Mouse (Mus musculus): ENCODE measurements at regions not wholly inside any gene's neighbourhood (a gene's known extent, or its start where the extent isn't known, plus 50 kb on each side); places are given as distances from the start of the nearest gene placed in this dataset.
"Not testable (repeated sequence)": the region's sequence is repeated elsewhere in the genome, so short reads cannot be mapped to it uniquely, and the experiment has no call there.

- DNase-seq = no peak
Observed at GRCm38 (mm10) chr3:22815842-22816241, 739.4 kb downstream of the Tbl1xr1 start.

DNA sequence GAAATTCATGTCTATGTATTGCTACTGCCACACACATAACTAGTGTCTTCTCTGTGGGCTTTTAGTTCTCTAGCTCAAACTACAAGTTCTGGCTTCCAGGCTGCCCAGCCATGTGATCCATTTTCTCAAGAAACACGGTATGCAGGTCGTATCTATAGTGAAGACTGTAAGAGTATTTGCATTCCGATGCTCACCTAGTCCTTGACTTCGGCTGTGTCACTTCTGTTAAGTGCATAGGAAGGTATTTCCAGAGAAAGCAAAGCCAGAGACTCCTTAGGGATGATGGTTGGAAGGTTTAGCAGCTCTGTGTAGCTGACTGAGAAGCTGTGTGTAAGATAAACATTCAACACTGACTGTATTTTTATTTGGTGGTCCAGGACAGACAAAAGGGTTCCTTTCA is 750.0 kb downstream of the Tbl1xr1 start:
- no peak for DNase-seq

DNA sequence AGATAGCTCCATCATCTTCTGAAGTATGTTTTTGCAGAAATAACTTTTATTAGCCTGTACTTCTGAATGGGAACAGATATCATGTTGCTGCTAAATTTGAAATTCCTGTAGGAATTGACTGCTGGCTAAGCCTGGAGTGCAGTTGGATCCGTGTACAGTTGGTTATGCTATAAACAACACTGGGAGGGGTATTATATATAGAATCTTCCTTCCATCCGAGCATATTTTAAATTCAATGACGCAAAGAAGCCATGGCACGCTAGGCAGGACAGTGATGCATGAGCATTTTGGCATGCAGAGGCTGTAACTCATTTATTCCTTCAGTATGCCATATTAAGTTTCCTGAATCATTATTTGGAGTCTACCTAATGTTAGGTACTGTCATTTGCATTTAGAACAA is 762.5 kb downstream of the Tbl1xr1 start:
- DNase-seq = no peak

- no peak for DNase-seq
Observed at GRCm38 (mm10) chr3:22850474-22850873, 774.0 kb downstream of the Tbl1xr1 start.

DNA sequence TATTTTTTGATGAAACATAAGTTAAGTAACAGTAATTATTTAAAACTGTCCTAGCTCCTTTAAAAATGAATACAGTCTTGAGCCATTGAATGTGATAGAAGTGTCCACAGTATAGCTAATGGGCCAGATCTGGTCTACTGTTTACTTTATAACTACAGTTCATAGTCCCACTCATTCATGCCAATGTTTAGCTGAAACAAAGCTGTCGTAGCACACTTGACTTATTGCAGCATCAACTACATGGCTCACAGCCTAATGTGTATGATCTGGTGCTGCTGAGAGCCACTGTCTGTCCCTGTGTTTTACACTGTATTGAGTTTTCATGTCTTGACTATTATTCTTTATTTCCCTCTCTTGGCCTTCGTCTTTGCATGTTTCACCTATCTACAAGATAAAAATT is 787.1 kb downstream of the Tbl1xr1 start:
- no peak for DNase-seq

DNA sequence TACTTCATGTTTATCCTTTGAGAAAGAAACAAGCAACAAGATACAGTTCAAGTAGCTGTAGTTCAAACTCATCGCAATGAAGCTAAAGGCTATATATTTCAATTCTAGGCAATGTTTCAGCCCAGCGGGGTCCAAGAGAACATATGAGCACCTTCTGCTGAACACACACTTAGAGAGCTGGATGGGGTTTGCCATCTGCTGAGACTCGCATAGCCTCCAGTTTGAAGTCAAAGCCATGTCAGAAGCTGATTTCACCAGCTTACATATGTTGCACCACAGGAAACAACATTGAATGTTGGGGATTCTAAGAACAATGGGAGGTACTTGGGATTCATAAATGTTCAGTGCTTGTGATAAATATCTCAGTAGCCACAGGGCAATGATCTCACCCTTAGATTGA is 801.4 kb downstream of the Tbl1xr1 start:
- DNase-seq = no peak

DNA sequence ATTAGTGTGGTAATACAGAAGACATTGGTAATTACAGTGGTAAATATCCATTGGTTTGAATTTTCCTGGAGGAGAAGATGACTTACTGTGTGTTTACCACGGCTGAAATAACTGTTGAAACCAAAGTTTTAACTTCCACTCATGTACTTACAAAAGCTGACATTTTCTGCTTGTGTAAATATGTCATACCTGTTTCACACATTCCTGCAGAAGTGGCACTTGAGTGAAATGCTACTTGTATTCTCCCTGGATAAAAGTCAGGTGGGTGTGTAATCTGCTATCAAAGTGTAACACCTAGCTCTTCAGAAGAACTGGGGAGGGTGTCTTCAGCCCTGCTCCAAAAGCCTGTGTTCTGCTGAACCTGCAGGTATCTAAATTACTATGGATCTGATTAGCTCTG is 816.3 kb downstream of the Tbl1xr1 start:
- peak; percentile 9 for DNase-seq

DNA sequence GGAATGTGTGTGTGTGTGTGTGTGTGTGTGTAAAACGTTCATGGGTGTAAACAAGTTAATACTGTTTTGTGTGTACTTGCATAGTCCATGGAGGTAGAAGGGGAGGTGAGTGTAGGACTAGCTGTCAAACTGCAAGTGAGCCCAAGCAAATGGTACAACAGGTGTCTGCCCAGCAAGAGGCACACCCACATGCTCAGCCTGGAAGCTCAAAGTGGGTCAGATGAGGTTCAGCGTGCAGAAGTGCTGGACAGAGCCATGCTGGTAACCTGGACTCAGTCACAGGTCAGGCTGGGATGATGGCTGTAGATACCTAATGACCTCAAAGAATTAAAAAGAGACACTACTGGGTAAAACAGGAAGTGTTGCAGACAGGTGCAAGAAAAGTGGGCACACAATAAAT is 821.2 kb downstream of the Tbl1xr1 start:
- DNase-seq = no peak

- DNase-seq = no peak
Observed at GRCm38 (mm10) chr3:22900966-22901365, 824.5 kb downstream of the Tbl1xr1 start.

DNA sequence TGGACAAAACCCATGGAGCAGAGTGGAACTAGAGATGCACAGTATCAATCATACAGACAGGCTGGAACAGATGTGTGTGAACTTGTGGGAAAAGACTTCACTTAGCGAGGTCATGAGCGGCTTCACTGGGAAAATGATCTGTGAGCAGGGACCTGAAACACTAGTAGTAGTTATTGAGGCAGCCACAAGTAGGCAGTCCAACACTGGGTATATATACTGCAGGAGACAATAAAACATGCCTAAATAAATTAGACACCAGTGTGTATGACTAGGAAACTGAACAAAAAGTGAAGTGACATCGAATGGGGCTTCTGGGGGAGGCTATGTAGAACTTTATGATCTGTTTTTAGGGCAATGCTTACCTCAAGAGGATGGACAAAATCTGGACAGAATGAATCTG is 852.5 kb downstream of the Tbl1xr1 start:
- DNase-seq = no peak

DNA sequence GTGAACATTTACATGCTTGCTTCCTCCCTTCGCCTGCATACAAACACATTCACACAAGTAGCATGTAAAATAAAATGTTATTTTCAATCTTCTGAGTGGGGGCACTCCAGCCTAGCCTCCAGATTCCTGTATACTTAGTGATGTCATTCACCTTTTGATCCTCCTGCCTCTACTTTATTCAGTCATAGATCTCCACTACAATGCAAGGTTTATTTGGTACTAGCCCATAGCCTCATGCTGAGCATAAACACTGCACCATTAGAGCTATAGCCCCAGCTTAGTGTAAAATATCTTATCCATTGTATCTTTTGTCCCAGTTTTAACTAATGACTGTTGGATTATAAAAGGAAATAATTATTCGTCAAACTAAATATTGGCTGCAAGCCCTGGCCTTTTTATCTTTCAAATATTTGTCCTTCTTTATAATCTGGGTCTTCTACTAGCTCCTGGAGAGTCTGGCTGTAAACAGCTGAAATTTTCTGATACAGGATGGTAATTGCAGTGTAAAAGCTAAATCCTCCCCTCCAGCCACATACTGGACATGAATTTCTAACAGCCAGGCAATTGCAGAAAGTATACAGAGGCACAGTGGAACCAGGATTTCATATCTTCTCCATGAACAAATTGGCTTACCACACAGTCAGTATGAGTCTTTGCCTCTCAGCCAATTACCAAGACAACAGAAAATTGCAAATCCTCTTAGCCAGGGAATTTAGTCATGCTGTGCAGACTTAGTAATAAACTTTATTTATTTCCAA is 853.5 kb downstream of the Tbl1xr1 start:
- no peak for DNase-seq

- DNase-seq = not testable (repeated sequence)
Observed at GRCm38 (mm10) chr3:22945646-22946045, 869.2 kb downstream of the Tbl1xr1 start.

- no peak for DNase-seq
Observed at GRCm38 (mm10) chr3:22947181-22947580, 870.7 kb downstream of the Tbl1xr1 start.

DNA sequence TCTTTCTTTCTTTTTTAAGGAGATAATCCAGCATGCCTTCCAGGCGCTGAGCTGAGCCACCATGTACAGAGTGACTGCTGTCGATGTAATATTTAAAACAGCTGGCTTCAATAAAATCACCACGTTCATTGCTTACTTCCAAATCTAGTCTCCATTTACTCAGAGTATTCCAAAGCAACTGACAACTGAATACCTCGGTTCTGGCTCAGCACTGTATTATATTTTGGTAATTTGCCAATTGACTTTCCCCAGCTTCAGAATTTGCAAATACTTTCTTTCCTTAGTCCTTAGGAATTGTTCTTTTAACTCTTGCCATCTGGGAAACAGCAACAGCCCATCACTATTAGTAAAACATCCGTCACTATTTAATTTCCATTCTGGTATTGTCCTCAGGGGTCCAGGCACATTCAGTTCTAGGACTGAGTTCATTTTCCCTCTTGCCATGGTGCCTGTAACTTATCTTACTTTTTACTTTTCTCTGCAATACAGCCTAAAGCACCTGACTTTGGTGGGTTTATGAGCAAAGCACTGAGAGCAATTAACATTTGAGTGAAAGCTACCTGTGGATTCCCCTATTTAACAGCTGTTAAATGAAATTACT is 871.8 kb downstream of the Tbl1xr1 start:
- DNase-seq = no peak

DNA sequence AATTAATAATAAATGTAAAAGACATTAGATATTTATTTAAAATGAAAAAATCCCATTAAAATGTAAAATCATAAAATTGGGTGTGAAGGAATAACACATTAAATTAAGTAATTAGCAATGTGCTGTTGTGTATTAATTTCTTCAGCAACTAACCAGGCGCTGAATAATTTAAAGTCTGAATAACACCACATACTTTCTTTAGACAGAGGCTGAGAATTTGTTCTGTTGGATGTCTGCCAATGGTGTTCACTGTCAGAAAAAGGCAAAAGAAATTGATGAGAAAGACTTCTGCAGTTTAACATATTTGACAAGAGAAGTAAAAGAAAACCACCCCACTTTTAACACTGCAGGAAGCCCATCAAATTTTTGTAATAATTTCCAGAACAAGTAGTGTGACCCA is 881.0 kb downstream of the Tbl1xr1 start:
- DNase-seq = no peak

DNA sequence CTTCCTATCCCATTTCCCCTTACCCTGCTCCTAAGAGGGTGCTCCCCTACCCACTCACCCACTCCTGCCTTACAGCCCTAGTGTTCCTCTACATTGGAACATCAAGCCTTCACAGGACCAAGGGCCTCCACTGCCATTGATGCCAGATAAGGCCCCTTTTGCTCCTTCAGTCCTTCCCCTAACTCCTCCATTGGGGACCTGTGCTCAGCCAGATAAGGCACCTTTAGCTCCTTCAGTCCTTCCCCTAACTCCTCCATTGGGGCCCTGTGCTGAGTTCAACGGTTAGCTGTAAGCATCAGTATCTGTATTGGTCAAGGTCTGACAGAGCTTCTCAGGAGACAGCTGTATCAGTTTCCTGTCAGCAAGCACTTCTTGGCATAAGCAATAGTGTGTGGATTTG is 896.2 kb downstream of the Tbl1xr1 start:
- DNase-seq = no peak

DNA sequence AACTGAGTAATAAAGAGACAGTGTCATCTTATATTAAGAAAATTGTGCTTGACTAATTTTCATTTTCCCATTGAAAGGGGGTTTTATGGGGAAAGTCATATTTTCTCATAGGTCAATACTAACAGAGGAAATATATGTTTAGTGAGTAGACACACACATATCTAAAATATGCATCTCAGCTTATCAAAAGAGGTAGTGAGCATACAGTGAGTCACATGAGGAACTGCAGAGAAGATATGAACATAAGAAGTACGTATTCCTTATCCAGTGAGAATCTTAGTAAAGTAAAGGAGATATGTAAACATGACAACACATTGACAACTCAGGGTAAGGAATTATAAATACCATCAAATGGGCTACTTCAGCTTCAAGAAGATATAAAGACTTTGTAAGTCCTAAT is 900.3 kb downstream of the Tbl1xr1 start:
- DNase-seq = no peak

DNA sequence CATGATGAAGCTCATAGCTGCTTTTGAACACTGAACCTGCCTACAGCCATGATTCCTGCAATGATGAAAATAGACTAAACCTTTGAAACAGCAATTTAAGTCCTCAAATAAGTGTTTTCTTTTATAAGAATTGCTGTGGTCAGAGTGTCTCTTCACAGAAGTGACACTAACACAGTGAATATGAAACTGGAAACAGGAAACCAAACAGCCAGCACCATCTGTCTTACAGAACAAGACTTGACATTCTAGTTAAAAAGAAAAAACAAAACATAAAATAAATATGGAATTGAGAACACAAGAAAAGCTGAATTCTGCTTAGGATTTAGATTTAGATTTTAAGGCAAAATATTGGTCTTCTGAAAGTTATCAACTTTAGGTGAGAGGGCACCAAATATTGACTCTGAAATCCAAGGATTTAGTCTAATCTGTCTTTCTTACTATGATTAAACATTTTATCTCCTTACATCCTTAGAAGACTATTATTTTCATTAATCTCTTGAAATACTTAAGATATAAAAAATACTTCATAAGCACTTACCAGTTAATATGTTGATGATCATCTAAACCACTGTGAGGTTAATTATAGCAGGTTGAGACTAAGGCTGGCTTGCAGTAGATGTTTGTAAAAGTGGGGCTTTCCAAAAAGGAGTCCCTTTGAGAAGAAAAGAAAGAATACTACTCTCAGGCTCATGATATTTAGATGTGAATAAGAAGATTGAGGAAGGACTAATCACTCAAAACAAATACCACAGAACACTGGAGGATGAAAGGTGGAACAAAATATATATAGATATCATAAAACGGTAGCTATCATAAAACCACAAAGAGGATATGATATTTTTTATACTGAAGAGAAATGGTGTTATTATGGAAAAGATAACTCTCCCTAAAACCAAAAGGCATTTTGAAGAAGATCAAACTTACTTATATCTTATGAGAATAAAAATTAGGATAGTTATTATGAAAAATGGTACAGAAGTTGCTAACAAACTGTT is 903.7 kb downstream of the Tbl1xr1 start:
- no peak for DNase-seq

GRCm38 (mm10) chr3:22982430-22982829 is 906.0 kb downstream of the Tbl1xr1 start:
- no peak for DNase-seq

DNA sequence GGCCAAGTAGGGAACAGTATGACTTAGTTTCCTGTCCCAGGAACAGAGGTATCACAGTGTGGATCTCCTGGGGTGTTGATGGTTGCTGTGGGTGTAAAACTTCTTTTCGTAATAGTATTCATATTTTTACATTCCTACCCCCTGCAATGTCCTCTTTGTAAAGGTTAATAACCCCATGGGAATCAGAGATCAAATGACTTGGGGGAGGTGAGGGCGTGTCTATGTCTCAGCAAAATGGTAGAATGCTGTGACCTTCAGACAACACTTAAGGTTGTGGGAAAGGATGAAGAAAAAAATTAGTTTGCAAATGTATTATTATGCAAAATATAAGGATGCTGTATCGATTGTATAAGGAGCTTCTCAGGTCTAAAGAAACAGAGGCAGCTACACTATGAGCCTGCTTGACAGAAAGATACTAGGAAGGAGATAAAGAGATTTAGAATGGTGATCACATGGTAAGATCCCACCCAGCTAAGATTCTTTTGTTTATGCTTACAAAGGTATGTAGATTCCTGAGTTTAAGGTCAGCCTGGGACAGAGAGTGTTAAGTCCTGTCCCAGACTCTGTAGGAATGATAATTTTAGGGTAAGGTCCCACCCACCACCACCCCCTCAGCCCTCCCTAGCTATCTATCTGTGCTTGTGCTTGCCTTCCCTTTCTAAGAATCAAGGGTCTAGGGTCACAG is 913.8 kb downstream of the Tbl1xr1 start:
- no peak for DNase-seq

GRCm38 (mm10) chr3:22995228-22995627 is 918.8 kb downstream of the Tbl1xr1 start:
- no peak for DNase-seq

- DNase-seq = no peak
Observed at GRCm38 (mm10) chr3:22995833-22996232, 919.4 kb downstream of the Tbl1xr1 start.

DNA sequence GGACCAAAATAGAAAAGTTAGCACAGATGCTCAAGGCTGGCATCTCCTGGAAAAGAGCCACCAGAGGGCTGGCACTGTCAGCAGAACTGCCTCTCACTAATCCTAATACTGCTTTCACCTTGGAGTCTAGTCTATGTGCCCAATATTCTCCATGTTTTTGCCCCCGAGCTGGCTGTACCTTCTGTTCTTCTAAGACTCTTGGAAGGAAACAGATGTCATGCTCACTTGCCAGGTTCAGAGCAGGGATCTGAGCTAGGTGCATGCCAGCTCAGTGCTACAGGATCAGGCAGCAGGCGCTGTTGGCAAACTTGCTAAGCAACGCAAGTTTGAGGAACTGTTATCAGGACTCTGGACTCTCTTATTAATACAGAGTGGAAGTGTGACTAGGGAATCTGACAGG is 924.6 kb downstream of the Tbl1xr1 start:
- no peak for DNase-seq
